Mouse (Mus musculus): ENCODE results near the gene Foxo1. TPM values are rescaled to one million over a fixed set of nuclear protein-coding genes. Genes with fewer than 3 reads are reported as not detected.

Gene Foxo1
- polyA plus RNA-seq, 2 experiments, result 1.0 to 1.4 TPM

DNA sequence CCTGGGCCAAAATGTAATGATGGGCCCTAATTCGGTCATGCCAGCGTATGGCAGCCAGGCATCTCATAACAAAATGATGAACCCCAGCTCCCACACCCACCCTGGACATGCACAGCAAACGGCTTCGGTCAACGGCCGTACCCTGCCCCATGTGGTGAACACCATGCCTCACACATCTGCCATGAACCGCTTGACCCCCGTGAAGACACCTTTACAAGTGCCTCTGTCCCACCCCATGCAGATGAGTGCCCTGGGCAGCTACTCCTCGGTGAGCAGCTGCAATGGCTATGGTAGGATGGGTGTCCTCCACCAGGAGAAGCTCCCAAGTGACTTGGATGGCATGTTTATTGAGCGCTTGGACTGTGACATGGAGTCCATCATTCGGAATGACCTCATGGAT is 77.7 kb downstream of the Foxo1 start:
- TF ChIP-seq CTCF (IDR thresholded peaks at IDR 0.05; ENCODE audit: low read depth) (no peak), EP300 (IDR thresholded peaks at IDR 0.05; ENCODE audit: low read depth) (no peak)
- Histone ChIP-seq H3K36me3 (replicated peaks; ENCODE audit: control insufficient read depth, insufficient read depth, low read depth) (no peaks in the 10 kb centered on the region), H3K27me3 (ENCODE audit: control insufficient read depth, insufficient read depth, low read length) (no peaks in the 10 kb centered on the region), H3K4me1 (replicated peaks; ENCODE audit: control insufficient read depth in 2 of 2, insufficient read depth in 2 of 2, low read length in 1 of 2) (peaks cover 0 to 14% of the 10 kb centered on the region in 2 experiments; a peak in 1 of 4 replicates), H3K4me2 (ENCODE audit: low read depth) (no peak overlapping the region), H3K9ac (replicated peaks) (no peak overlapping the region), H3K9me3 (ENCODE audit: control insufficient read depth, low read length) (no peaks in the 10 kb centered on the region), H3K4me3 (ENCODE audit: insufficient read depth in 1 of 2, low read depth in 2 of 2, low read length in 2 of 2) (no peak overlapping the region), H3K27ac (no peak overlapping the region)
- 79% methylated on average over 11 of the region's 11 CpGs for WGBS (ENCODE audit: insufficient replicate concordance)
- ATAC-seq (ENCODE audit: insufficient read depth), result no peak
- DNase-seq (ENCODE audit: low read depth in 3 of 3, low spot score in 3 of 3), result no peak

DNA sequence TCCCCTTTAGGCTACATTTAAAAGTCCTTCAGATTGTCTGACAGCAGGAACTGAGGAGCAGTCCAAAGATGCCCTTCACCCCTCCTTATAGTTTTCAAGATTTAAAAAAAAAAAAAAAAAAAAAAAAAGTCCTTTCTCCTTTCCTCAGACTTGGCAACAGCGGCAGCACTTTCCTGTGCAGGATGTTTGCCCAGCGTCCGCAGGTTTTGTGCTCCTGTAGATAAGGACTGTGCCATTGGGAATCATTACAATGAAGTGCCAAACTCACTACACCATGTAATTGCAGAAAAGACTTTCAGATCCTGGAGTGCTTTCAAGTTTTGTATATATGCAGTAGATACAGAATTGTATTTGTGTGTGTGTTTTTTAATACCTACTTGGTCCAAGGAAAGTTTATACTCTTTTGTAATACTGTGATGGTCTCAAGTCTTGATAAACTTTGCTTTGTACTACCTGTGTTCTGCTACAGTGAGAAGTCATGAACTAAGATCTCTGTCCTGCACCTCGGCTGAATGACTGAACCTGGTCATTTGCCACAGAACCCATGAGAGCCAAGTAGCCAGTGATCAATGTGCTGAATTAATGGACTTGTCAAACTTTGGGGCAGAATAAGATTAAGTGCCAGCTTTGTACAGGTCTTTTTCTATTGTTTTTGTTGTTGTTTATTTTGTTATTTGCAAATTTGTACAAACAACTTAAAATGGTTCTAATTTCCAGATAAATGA is 79.0 kb downstream of the Foxo1 start:
- Histone ChIP-seq H3K27ac (no peak overlapping the region), H3K4me3 (ENCODE audit: insufficient read depth in 1 of 2, low read depth in 2 of 2, low read length in 2 of 2) (no peak overlapping the region), H3K4me2 (ENCODE audit: low read depth) (no peak overlapping the region), H3K36me3 (replicated peaks; ENCODE audit: control insufficient read depth, insufficient read depth, low read depth) (no peaks in the 10 kb centered on the region), H3K9ac (replicated peaks) (no peak overlapping the region), H3K9me3 (ENCODE audit: control insufficient read depth, low read length) (no peaks in the 10 kb centered on the region), H3K27me3 (ENCODE audit: control insufficient read depth, insufficient read depth, low read length) (no peaks in the 10 kb centered on the region), H3K4me1 (replicated peaks; ENCODE audit: control insufficient read depth in 2 of 2, insufficient read depth in 2 of 2, low read length in 1 of 2) (peaks cover 0 to 9% of the 10 kb centered on the region in 2 experiments; a peak in 1 of 4 replicates)
- no peak for ATAC-seq (ENCODE audit: insufficient read depth)
- no peak for DNase-seq (ENCODE audit: low read depth in 3 of 3, low spot score in 3 of 3)
- TF ChIP-seq EP300 (IDR thresholded peaks at IDR 0.05; ENCODE audit: low read depth), result no peak
- no peak for TF ChIP-seq CTCF (IDR thresholded peaks at IDR 0.05; ENCODE audit: low read depth)
- 50% methylated on average over 4 of the region's 4 CpGs for WGBS (ENCODE audit: insufficient replicate concordance)

DNA sequence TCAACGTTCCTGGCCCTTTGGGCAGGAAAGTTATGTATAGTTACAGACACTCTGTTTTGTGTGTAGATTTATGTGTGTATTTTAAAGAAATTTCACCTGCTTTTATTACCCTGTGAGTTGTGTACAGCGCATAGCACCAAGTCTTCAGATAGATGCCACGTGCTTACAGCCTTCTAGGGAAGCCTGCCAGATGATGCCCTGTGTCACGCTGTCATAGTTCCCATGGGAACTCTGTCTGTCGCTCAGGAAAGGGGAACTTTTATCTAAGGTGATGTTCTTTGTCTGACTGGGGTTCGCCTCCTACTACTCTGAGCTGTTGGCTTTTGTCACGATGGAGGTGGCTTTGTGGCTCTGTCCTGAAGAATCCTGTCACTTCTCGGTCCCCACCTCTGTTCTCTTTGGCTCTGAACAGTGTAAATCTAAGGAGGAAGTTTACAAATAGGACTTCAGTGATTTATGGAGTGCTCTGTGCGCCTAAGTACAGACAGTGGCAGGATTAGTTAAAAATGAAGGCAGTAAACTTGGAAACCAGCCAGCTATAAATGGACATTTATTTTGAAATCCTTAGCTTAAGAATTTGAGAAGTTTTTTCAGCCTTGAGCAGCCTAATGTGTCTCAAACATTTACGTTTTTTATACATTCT is 80.0 kb downstream of the Foxo1 start:
- Histone ChIP-seq H3K4me3 (ENCODE audit: insufficient read depth in 1 of 2, low read depth in 2 of 2, low read length in 2 of 2) (no peak overlapping the region), H3K27me3 (ENCODE audit: control insufficient read depth, insufficient read depth, low read length) (no peaks in the 10 kb centered on the region), H3K4me2 (ENCODE audit: low read depth) (no peak overlapping the region), H3K27ac (no peak overlapping the region), H3K36me3 (replicated peaks; ENCODE audit: control insufficient read depth, insufficient read depth, low read depth) (no peaks in the 10 kb centered on the region), H3K9me3 (ENCODE audit: control insufficient read depth, low read length) (no peaks in the 10 kb centered on the region), H3K9ac (replicated peaks) (no peak overlapping the region), H3K4me1 (replicated peaks; ENCODE audit: control insufficient read depth in 2 of 2, insufficient read depth in 2 of 2, low read length in 1 of 2) (peaks cover 0 to 1% of the 10 kb centered on the region in 2 experiments; a peak in 1 of 4 replicates)
- 48% methylated on average over 10 of the region's 10 CpGs for WGBS (ENCODE audit: insufficient replicate concordance)
- TF ChIP-seq CTCF (IDR thresholded peaks at IDR 0.05; ENCODE audit: low read depth) (no peak), EP300 (IDR thresholded peaks at IDR 0.05; ENCODE audit: low read depth) (no peak)
- ATAC-seq (ENCODE audit: insufficient read depth) (no peak), DNase-seq (ENCODE audit: low read depth in 3 of 3, low spot score in 3 of 3) (no peak)

DNA sequence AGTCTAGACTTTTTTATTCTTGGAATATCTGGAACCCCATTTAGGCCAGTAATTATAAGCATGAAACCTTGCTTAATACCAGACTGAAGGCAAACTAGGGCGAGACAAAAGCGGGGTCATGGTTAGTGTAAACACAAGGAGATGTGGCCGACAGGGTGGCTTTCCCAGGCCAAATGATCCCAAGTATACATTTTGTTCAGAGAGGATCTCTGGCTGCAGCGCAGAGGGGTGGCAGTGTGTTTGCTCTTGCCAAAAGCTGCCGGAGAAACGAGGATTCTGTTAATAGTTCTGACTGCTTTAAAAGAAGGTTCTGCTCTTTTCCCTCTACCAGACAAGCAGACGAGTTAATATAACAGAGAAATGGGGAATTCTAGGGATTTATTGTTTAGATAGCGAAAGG is 82.5 kb downstream of the Foxo1 start:
- Histone ChIP-seq H3K36me3 (replicated peaks; ENCODE audit: control insufficient read depth, insufficient read depth, low read depth) (no peaks in the 10 kb centered on the region), H3K27ac (no peak overlapping the region), H3K9ac (replicated peaks) (no peak overlapping the region), H3K4me1 (replicated peaks; ENCODE audit: control insufficient read depth in 2 of 2, insufficient read depth in 2 of 2, low read length in 1 of 2) (no peaks in the 10 kb centered on the region), H3K27me3 (ENCODE audit: control insufficient read depth, insufficient read depth, low read length) (no peaks in the 10 kb centered on the region), H3K4me3 (ENCODE audit: insufficient read depth in 1 of 2, low read depth in 2 of 2, low read length in 2 of 2) (no peak overlapping the region), H3K4me2 (ENCODE audit: low read depth) (no peak overlapping the region), H3K9me3 (ENCODE audit: control insufficient read depth, low read length) (no peaks in the 10 kb centered on the region)
- TF ChIP-seq CTCF (IDR thresholded peaks at IDR 0.05; ENCODE audit: low read depth) (no peak), EP300 (IDR thresholded peaks at IDR 0.05; ENCODE audit: low read depth) (no peak)
- whole genome bisulfite sequencing (ENCODE audit: insufficient replicate concordance), result 67% methylated on average over 8 of the region's 8 CpGs
- DNase-seq (ENCODE audit: low read depth in 3 of 3, low spot score in 3 of 3), result no peak
- ATAC-seq (ENCODE audit: insufficient read depth), result no peak

DNA sequence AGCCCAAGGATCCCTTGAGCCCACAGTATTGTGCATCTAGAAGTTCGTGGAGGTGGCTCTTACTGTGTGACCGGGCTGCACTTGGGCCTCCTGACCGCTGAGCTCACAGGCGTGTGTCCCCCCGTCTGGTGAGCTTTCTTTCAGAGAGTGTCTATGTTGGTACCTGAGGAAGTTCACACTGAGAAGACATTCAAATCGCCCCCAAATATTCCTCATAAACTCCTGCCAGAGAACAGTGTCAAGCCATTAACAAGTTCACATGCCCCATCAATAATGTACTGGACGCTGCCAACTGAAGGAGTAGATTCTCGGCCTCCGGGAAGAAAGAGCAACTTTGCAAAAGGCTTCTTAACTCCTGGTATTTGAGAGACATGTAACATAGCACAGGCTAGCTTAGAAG is 83.8 kb downstream of the Foxo1 start:
- no peaks in the 10 kb centered on the region for H3K27me3 ChIP-seq (ENCODE audit: control insufficient read depth, insufficient read depth, low read length)
- ATAC-seq (ENCODE audit: insufficient read depth) (no peak), DNase-seq (ENCODE audit: low read depth in 3 of 3, low spot score in 3 of 3) (no peak)

More for the DNA sequence above, 83.8 kb downstream of the Foxo1 start:
- 72% methylated on average over 9 of the region's 9 CpGs for WGBS (ENCODE audit: insufficient replicate concordance)
- H3K9ac ChIP-seq (replicated peaks), result no peak overlapping the region
- TF ChIP-seq CTCF (IDR thresholded peaks at IDR 0.05; ENCODE audit: low read depth) (no peak), EP300 (IDR thresholded peaks at IDR 0.05; ENCODE audit: low read depth) (no peak)
- no peaks in the 10 kb centered on the region for H3K36me3 ChIP-seq (replicated peaks; ENCODE audit: control insufficient read depth, insufficient read depth, low read depth)
- no peak overlapping the region for H3K4me2 ChIP-seq (ENCODE audit: low read depth)
- H3K4me3 ChIP-seq (ENCODE audit: insufficient read depth in 1 of 2, low read depth in 2 of 2, low read length in 2 of 2), result no peak overlapping the region
- no peaks in the 10 kb centered on the region for H3K9me3 ChIP-seq (ENCODE audit: control insufficient read depth, low read length)
- no peak overlapping the region for H3K27ac ChIP-seq
- no peaks in the 10 kb centered on the region for H3K4me1 ChIP-seq (replicated peaks; ENCODE audit: control insufficient read depth in 2 of 2, insufficient read depth in 2 of 2, low read length in 1 of 2)

Measured in liver, embryonic 14.5 days (tissue).